Mouse (Mus musculus): ENCODE data around the gene Myl9. TPM values are rescaled to one million over a fixed set of nuclear protein-coding genes. Genes with fewer than 3 reads are reported as not detected.

Myl9 gene
- total and polyA plus RNA-seq, 3 experiments: 1.2 to 1.3 TPM; not detected in 1

GRCm38 (mm10) chr2:156787776-156788105 is 12.5 kb downstream of the Myl9 start (continued):
- no peak for TF ChIP-seq MAFK (IDR thresholded peaks at IDR 0.05; ENCODE audit: borderline replicate concordance, low read depth, low read length)
- no peak for TF ChIP-seq ZNF384 (IDR thresholded peaks at IDR 0.05; ENCODE audit: low read depth, low read length)
- TF ChIP-seq EP300 (IDR thresholded peaks at IDR 0.05; ENCODE audit: low read depth in 1 of 2, low read length in 2 of 2): no peak
- TF ChIP-seq RCOR1 (IDR thresholded peaks at IDR 0.05; ENCODE audit: low read depth, low read length): no peak
- no peak for TF ChIP-seq USF1 (IDR thresholded peaks at IDR 0.05; ENCODE audit: low read depth, low read length)

GRCm38 (mm10) chr2:156788836-156789235 is 13.6 kb downstream of the Myl9 start:
- H3K4me1 ChIP-seq (ENCODE audit: control insufficient read depth in 1 of 2, insufficient read depth in 2 of 2, low read length in 2 of 2): peaks cover 7 to 8% of the 10 kb centered on the region in 2 experiments
- TF ChIP-seq GATA1 (IDR thresholded peaks at IDR 0.05; ENCODE audit: low read depth, low read length) (no peak), ZC3H11A (IDR thresholded peaks at IDR 0.05; ENCODE audit: low read depth, low read length) (no peak), MYC (IDR thresholded peaks at IDR 0.05; ENCODE audit: low read depth, low read length) (no peak), TAL1 (IDR thresholded peaks at IDR 0.05; ENCODE audit: low read length) (no peak), CHD1 (IDR thresholded peaks at IDR 0.05; ENCODE audit: low read depth, low read length) (no peak), KAT2A (conservative IDR thresholded peaks at IDR 0.05; ENCODE audit: low read depth, low read length) (no peak), HCFC1 (IDR thresholded peaks at IDR 0.05; ENCODE audit: low read depth, low read length) (no peak), GABPA (IDR thresholded peaks at IDR 0.05; ENCODE audit: low read depth, low read length) (no peak), TCF12 (IDR thresholded peaks at IDR 0.05; ENCODE audit: low read depth, low read length) (no peak), ETS1 (IDR thresholded peaks at IDR 0.05; ENCODE audit: low read depth, low read length) (no peak), ELF1 (IDR thresholded peaks at IDR 0.05; ENCODE audit: low read depth, low read length) (no peak), USF2 (IDR thresholded peaks at IDR 0.05; ENCODE audit: borderline replicate concordance in 1 of 2, insufficient read depth in 1 of 2, low read depth in 1 of 2, low read length in 2 of 2) (no peak), SMC3 (IDR thresholded peaks at IDR 0.05; ENCODE audit: low read depth, low read length) (no peak), MEF2A (IDR thresholded peaks at IDR 0.05; ENCODE audit: extremely low read depth, insufficient replicate concordance, low read depth, low read length, poor library complexity, severe bottlenecking) (no peak), MXI1 (IDR thresholded peaks at IDR 0.05; ENCODE audit: low read depth, low read length) (no peak), MAZ (IDR thresholded peaks at IDR 0.05; ENCODE audit: low read depth, low read length) (no peak), CHD2 (IDR thresholded peaks at IDR 0.05; ENCODE audit: low read length) (no peak), MAFK (IDR thresholded peaks at IDR 0.05; ENCODE audit: borderline replicate concordance, low read depth, low read length) (no peak), JUND (IDR thresholded peaks at IDR 0.05; ENCODE audit: low read depth, low read length) (no peak)
- peaks cover 0 to 7% of the 10 kb centered on the region in 2 experiments; a peak in 2 of 4 replicates for H3K36me3 ChIP-seq (ENCODE audit: control insufficient read depth in 1 of 2, insufficient read depth in 2 of 2, low read length in 2 of 2)
- H3K9me3 ChIP-seq (replicated peaks; ENCODE audit: insufficient read depth, low read length): no peaks in the 10 kb centered on the region
- no peaks in the 10 kb centered on the region for H3K79me2 ChIP-seq (ENCODE audit: control insufficient read depth, insufficient read depth, low read length, poor library complexity)
- H3K27ac ChIP-seq (ENCODE audit: control insufficient read depth, low read depth, low read length): no peak overlapping the region
- no peak overlapping the region for H3K9ac ChIP-seq (ENCODE audit: control insufficient read depth, low read depth, low read length, poor library complexity, severe bottlenecking)
- no peak overlapping the region for H3K4me3 ChIP-seq (ENCODE audit: control insufficient read depth in 1 of 2, insufficient read depth in 1 of 2, low read depth in 2 of 2, low read length in 2 of 2)
- H3K27me3 ChIP-seq (ENCODE audit: control insufficient read depth in 1 of 2, insufficient read depth in 2 of 2, low read length in 2 of 2): no peaks in the 10 kb centered on the region
- DNase-seq (ENCODE audit: low read depth, low spot score): no peak
